Mouse (Mus musculus): ENCODE results near the gene Vamp2. TPM values are rescaled to one million over a fixed set of nuclear protein-coding genes. Genes with fewer than 3 reads are reported as not detected.

Vamp2 gene
- polyA plus RNA-seq, 1 experiment from 2014 or later: 107 TPM

DNA sequence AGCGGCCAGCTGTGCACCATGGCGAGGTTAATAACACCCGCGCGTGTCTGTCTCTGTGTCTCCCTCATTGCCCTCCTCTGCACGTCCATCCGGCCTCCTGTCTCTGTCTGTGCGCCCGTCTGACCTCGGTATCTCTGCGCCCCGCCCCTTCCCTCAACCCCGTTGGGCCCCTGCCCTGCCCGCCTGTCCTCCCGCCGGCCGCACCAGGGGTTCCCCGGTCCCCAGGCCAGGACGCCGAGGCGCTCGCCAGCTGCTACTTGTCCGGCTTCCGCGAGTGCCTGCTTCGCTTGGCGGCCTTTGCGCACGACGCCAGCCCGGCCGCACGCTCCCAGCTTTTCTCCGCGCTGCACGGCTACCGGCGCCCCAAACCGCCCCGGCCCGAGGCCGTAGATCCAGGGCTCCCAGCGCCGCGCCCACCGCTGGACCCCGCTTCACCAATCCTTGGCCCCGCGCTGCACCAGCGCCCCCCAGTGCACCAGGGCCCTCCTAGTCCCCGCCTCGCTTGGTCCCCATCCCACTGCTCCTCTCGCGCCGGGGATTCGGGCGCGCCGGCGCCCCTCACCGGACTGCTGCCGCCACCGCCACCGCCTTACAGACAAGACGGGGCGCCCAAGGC, 34.2 kb downstream of the Vamp2 start, which contains the start of gene 9130213A22Rik:
Gene 9130213A22Rik, minus strand, starts transcription at position 254 of the 616 bp plus-strand sequence.
- Histone ChIP-seq H3K9ac (replicated peaks; ENCODE audit: low read depth, low read length) (peak within 1 kb of the TSS; percentile 60), H3K27me3 (ENCODE audit: control insufficient read depth, insufficient read depth, low read length) (no peaks in the 10 kb centered on the region), H3K27ac (ENCODE audit: low read length) (peak within 1 kb of the TSS; percentile 87), H3K4me2 (replicated peaks; ENCODE audit: low read depth, low read length) (peak within 1 kb of the TSS; percentile 94), H3K4me3 (ENCODE audit: low read depth, low read length) (peak within 1 kb of the TSS; percentile 70), H3K9me3 (ENCODE audit: control insufficient read depth, low read depth, low read length) (no peaks in the 10 kb centered on the region), H3K36me3 (ENCODE audit: control insufficient read depth, insufficient read depth, low read length) (no peaks in the 10 kb centered on the region), H3K4me1 (ENCODE audit: control insufficient read depth, insufficient read depth, low read length) (peaks cover 17% of the 10 kb centered on the region)
- under 1% methylated on average over 65 of the region's 66 CpGs for WGBS
- peak; percentile 70 for ATAC-seq (ENCODE audit: insufficient number of reproducible peaks, insufficient read depth, low FRiP score, low read depth)

DNA sequence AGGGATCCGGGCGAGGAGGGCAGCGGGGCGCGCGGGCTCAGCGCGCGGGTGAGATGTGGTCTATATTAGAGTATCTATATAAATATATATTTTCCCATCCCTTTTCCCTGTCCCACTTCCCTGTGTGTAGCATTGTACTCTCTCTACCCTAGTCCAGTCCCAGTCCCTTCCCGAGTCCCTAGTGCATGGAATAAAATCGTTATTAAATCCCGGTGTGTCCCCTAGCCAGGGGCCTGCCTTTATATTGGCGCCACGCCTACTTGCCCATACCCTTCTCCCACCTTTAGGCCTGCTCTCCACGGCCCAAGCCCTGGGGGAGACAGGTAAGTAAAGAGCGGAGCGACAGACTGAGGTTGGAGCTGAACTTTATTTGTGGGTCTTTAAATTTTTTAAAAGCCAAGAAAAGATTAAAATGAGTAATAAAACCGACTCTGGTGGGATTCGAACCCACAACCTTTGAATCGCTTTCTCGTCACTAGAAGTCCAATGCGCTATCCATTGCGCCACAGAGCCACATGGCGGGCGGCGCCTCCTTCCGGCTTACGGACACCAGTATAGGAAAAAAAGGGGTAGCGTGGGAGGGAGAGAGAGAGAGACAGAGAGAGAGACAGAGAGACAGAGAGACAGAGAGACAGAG, 34.9 kb downstream of the Vamp2 start:
- Histone ChIP-seq H3K27me3 (ENCODE audit: control insufficient read depth, insufficient read depth, low read length) (no peaks in the 10 kb centered on the region), H3K4me2 (replicated peaks; ENCODE audit: low read depth, low read length) (peak overlapping the region; percentile 94), H3K4me1 (ENCODE audit: control insufficient read depth, insufficient read depth, low read length) (peaks cover 17% of the 10 kb centered on the region), H3K9ac (replicated peaks; ENCODE audit: low read depth, low read length) (peak overlapping the region; percentile 60), H3K9me3 (ENCODE audit: control insufficient read depth, low read depth, low read length) (no peaks in the 10 kb centered on the region), H3K4me3 (ENCODE audit: low read depth, low read length) (peak overlapping the region; percentile 70), H3K27ac (ENCODE audit: low read length) (peak overlapping the region; percentile 87; the same call in 1 of the 2 replicates), H3K36me3 (ENCODE audit: control insufficient read depth, insufficient read depth, low read length) (no peaks in the 10 kb centered on the region)
- under 1% methylated on average over 29 of the region's 29 CpGs for WGBS
- ATAC-seq (ENCODE audit: insufficient number of reproducible peaks, insufficient read depth, low FRiP score, low read depth): 0 out of 2 replicates have a peak, but pooled peaks have one; percentile 2

DNA sequence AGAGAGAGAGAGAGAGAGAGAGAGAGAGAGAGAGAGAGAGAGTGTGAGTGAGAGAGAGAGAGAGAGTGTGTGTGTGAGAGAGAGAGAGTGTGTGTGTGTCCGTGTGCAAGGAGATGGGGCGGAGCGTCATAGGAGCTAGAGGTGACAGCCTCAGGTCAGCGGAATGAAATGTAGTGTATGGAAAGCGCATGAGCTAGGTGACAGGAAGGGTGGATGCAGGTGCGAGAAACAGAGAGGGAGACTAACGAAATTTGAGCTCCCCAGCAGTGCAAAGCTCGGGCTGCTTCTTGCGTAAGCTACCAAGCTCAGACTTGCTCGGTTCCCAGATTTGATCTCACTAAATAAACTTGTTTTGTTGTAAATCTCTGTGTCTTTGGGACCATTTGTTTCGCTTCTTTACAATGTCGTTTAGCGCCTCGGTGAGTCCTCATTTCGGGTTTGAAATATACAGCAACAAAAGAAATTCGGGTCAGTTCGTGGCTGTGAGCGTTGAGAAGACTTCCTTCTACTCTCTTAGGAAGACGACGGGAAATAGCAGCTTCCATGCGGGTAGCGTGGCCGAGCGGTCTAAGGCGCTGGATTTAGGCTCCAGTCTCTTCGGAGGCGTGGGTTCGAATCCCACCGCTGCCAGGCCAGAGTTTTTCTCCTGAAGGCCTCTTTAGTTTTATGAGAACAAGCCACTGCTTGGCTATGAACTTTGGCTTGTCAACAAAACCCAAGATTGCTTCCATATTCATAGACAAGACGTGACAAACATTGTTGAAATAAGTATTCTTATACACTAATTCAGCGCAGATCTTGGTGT, 35.6 kb downstream of the Vamp2 start:
- H3K27me3 ChIP-seq (ENCODE audit: control insufficient read depth, insufficient read depth, low read length): no peaks in the 10 kb centered on the region
- peaks cover 16% of the 10 kb centered on the region for H3K4me1 ChIP-seq (ENCODE audit: control insufficient read depth, insufficient read depth, low read length)
- H3K27ac ChIP-seq (ENCODE audit: low read length): peak overlapping the region; percentile 80
- H3K4me2 ChIP-seq (replicated peaks; ENCODE audit: low read depth, low read length): peak overlapping the region; percentile 94
- ATAC-seq (ENCODE audit: insufficient number of reproducible peaks, insufficient read depth, low FRiP score, low read depth): peak; percentile 53; the same call in 1 of the 2 replicates
- H3K4me3 ChIP-seq (ENCODE audit: low read depth, low read length): peak overlapping the region; percentile 70
- H3K9me3 ChIP-seq (ENCODE audit: control insufficient read depth, low read depth, low read length): no peaks in the 10 kb centered on the region
- under 1% methylated on average over 31 of the region's 31 CpGs for WGBS
- H3K36me3 ChIP-seq (ENCODE audit: control insufficient read depth, insufficient read depth, low read length): no peaks in the 10 kb centered on the region
- peak overlapping the region; percentile 25; the same call in 1 of the 2 replicates for H3K9ac ChIP-seq (replicated peaks; ENCODE audit: low read depth, low read length)

DNA sequence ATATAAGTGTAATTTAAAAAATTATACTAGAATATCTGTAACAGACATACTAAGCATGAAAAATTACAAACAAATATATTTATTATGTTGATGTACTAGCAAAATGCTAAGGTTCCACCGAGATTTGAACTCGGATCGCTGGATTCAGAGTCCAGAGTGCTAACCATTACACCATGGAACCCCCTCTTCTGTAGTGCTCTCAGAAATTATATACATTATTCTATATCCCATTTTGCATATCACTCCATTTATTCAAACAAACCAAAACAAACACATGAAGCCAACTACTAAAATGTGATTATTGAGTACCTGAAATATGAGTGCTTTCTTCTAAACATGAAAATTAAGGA, 36.2 kb downstream of the Vamp2 start:
- WGBS: 2% methylated on average over 3 of the region's 3 CpGs
- Histone ChIP-seq H3K4me1 (ENCODE audit: control insufficient read depth, insufficient read depth, low read length) (peaks cover 11% of the 10 kb centered on the region), H3K9me3 (ENCODE audit: control insufficient read depth, low read depth, low read length) (no peaks in the 10 kb centered on the region), H3K36me3 (ENCODE audit: control insufficient read depth, insufficient read depth, low read length) (no peaks in the 10 kb centered on the region), H3K4me3 (ENCODE audit: low read depth, low read length) (peak overlapping the region; percentile 70), H3K27me3 (ENCODE audit: control insufficient read depth, insufficient read depth, low read length) (no peaks in the 10 kb centered on the region), H3K9ac (replicated peaks; ENCODE audit: low read depth, low read length) (no peak overlapping the region), H3K27ac (ENCODE audit: low read length) (no peak overlapping the region), H3K4me2 (replicated peaks; ENCODE audit: low read depth, low read length) (0 out of 2 replicates have a peak overlapping the region, but pooled peaks have one; percentile 94)
- ATAC-seq (ENCODE audit: insufficient number of reproducible peaks, insufficient read depth, low FRiP score, low read depth): peak; percentile 16; the same call in 1 of the 2 replicates

DNA sequence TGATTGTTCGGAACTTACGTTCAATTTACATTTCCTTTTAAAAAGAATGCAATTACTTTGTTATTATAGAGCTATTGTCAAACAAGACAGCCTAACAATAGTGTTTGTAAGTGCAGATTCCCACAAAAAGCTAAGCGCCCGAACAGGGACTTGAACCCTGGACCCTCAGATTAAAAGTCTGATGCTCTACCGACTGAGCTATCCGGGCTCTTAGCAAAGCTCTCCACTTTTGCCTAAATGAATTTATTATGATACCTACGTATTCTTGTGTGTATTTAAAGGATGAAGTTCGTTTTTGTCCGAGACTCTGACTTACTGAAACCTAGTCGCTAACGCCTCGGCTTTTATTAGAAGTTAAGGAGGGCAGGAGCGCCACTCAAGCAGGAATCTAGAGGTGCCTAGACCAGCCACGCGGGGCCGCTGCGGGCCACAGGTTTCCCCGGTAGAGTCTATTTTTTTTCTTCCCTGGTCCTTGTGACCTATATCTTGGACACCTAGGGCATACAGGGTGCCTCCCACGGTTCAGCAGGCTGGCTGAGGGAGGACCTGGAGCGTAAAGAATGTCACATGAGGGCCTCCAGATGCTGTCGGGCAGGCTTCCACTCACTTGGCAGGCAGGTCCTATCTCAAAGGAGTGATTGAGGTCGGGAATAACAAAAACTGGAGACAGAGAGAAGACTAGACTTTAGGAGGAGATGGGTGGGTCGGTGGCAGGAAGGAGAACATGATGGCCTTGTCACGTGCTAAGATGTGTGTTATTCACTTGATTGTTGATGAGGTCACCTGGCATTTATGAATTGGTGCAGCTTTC, 37.0 kb downstream of the Vamp2 start:
- Histone ChIP-seq H3K9ac (replicated peaks; ENCODE audit: low read depth, low read length) (peak overlapping the region; percentile 19; the same call in 1 of the 2 replicates), H3K27me3 (ENCODE audit: control insufficient read depth, insufficient read depth, low read length) (no peaks in the 10 kb centered on the region), H3K36me3 (ENCODE audit: control insufficient read depth, insufficient read depth, low read length) (no peaks in the 10 kb centered on the region), H3K4me2 (replicated peaks; ENCODE audit: low read depth, low read length) (peak overlapping the region; percentile 79), H3K27ac (ENCODE audit: low read length) (peak overlapping the region; percentile 56), H3K4me3 (ENCODE audit: low read depth, low read length) (peak overlapping the region; percentile 48), H3K9me3 (ENCODE audit: control insufficient read depth, low read depth, low read length) (no peaks in the 10 kb centered on the region), H3K4me1 (ENCODE audit: control insufficient read depth, insufficient read depth, low read length) (peaks cover 6% of the 10 kb centered on the region)
- ATAC-seq (ENCODE audit: insufficient number of reproducible peaks, insufficient read depth, low FRiP score, low read depth): peak; percentile 25
- WGBS: under 1% methylated on average over 24 of the region's 24 CpGs

DNA sequence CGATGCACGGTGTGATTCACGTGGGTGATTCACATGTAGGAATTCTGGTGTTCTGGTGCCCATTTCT, 37.4 kb downstream of the Vamp2 start, which contains the start of gene Aloxe3:
Gene Aloxe3, plus strand, starts transcription at position 45 of the 67 bp plus-strand sequence.
- Histone ChIP-seq H3K4me3 (ENCODE audit: low read depth, low read length) (peak within 1 kb of the TSS; percentile 48), H3K4me2 (replicated peaks; ENCODE audit: low read depth, low read length) (peak within 1 kb of the TSS; percentile 79), H3K27me3 (ENCODE audit: control insufficient read depth, insufficient read depth, low read length) (no peaks in the 10 kb centered on the region), H3K9ac (replicated peaks; ENCODE audit: low read depth, low read length) (peak within 1 kb of the TSS; percentile 19; the same call in 1 of the 2 replicates), H3K4me1 (ENCODE audit: control insufficient read depth, insufficient read depth, low read length) (peaks cover 2% of the 10 kb centered on the region; the same call in 1 of the 2 replicates), H3K36me3 (ENCODE audit: control insufficient read depth, insufficient read depth, low read length) (no peaks in the 10 kb centered on the region), H3K27ac (ENCODE audit: low read length) (peak within 1 kb of the TSS; percentile 56), H3K9me3 (ENCODE audit: control insufficient read depth, low read depth, low read length) (no peaks in the 10 kb centered on the region)
- 2% methylated on average over 3 of the region's 3 CpGs for WGBS
- no peak for ATAC-seq (ENCODE audit: insufficient number of reproducible peaks, insufficient read depth, low FRiP score, low read depth)

DNA sequence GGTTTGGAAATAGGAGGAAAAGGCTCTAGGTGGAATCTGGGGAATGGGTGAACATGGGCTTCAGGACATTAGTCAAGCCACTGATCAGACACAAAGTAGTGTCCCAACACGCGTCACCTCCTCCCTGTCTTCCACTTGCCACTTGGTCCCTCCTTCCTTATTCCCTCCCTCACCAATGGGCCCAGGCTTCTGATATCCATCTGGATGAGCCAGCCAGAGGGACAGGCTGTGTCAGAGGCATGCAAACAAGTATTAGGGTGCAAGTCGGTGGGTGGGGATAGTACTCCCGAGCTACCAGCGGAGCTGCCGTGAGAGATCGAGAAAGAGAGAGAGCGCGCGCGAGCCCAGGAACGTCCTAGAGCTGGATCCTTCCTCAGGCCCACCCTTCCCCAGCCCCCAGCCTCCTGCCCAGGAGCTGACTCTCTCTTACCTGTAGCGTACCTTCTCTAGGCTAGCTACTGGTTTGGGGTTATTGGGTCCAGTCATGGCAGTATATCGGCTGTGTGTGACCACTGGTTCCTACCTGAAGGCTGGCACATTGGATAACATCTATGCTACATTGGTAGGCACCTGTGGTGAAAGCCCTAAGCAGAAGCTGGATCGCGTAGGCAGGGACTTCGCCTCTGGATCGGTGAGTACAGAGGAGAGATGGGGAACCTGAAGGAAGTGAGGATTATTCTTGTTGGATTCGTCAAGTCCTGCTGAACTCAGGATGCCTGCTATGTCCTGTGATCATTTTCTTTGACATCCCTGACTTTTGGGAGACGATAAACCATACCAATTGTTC, 37.8 kb downstream of the Vamp2 start:
- 12% methylated on average over 20 of the region's 20 CpGs for WGBS

More for the DNA sequence above, 37.8 kb downstream of the Vamp2 start:
- Histone ChIP-seq H3K27me3 (ENCODE audit: control insufficient read depth, insufficient read depth, low read length) (no peaks in the 10 kb centered on the region), H3K9ac (replicated peaks; ENCODE audit: low read depth, low read length) (peak overlapping the region; percentile 19; the same call in 1 of the 2 replicates), H3K4me1 (ENCODE audit: control insufficient read depth, insufficient read depth, low read length) (no peaks in the 10 kb centered on the region; the same call in 1 of the 2 replicates), H3K4me2 (replicated peaks; ENCODE audit: low read depth, low read length) (peak overlapping the region; percentile 79), H3K36me3 (ENCODE audit: control insufficient read depth, insufficient read depth, low read length) (no peaks in the 10 kb centered on the region), H3K27ac (ENCODE audit: low read length) (no peak overlapping the region), H3K9me3 (ENCODE audit: control insufficient read depth, low read depth, low read length) (no peaks in the 10 kb centered on the region), H3K4me3 (ENCODE audit: low read depth, low read length) (peak overlapping the region; percentile 48)
- no peak for ATAC-seq (ENCODE audit: insufficient number of reproducible peaks, insufficient read depth, low FRiP score, low read depth)

Data from stomach, embryonic 14.5 days (tissue).